Mouse (Mus musculus) neural tube, embryonic 15.5 days (tissue): ENCODE measurements at regions not wholly inside any gene's neighbourhood (a gene's known extent, or its start where the extent isn't known, plus 50 kb on each side); places are given as distances from the start of the nearest gene placed in this dataset.

Experiments
- ATAC-seq: fragments of 200-750 bp; cut with Nextera tagmentation; 2 replicates; pipeline ENCODE4 v1.8.0; 2017; ENCODE audit warnings: mild to moderate bottlenecking, moderate TSS enrichment, moderate library complexity; ENCODE audit not compliant: low FRiP score
- H3K27ac ChIP-seq: fragments of 300-500 bp; sonication (generic); replicated peaks from 2 replicates; pipeline ENCODE4 v1.5.1; 2015; ENCODE audit warnings: mild to moderate bottlenecking, inconsistent platforms
- H3K27me3 ChIP-seq: fragments of 300-500 bp; sonication (generic); replicated peaks from 2 replicates; pipeline ENCODE4 v1.6.1; 2015; ENCODE audit warnings: inconsistent platforms
- H3K36me3 ChIP-seq: fragments of 300-500 bp; sonication (generic); 2 replicates; pipeline ENCODE4 v1.6.1; 2015; ENCODE audit warnings: inconsistent platforms
- H3K4me1 ChIP-seq: fragments of 300-500 bp; sonication (generic); 2 replicates; pipeline ENCODE4 v1.6.1; 2015; ENCODE audit warnings: inconsistent platforms
- H3K4me2 ChIP-seq: fragments of 300-500 bp; sonication (generic); 2 replicates; pipeline ENCODE4 v1.6.1; 2015; ENCODE audit warnings: inconsistent platforms, mild to moderate bottlenecking, moderate library complexity
- H3K4me3 ChIP-seq: fragments of 300-500 bp; sonication (generic); replicated peaks from 2 replicates; pipeline ENCODE4 v1.5.1; 2015; ENCODE audit warnings: mild to moderate bottlenecking, inconsistent platforms
- H3K9ac ChIP-seq: fragments of 300-500 bp; sonication (generic); replicated peaks from 2 replicates; pipeline ENCODE4 v1.6.1; 2015; ENCODE audit warnings: mild to moderate bottlenecking, inconsistent platforms
- H3K9me3 ChIP-seq: fragments of 300-500 bp; sonication (generic); replicated peaks from 2 replicates; pipeline ENCODE4 v1.6.1; 2016; ENCODE audit warnings: inconsistent platforms
- WGBS: fragments of 180-500 bp; shearing (Covaris S2); methylation state at CpG from one replicate; pipeline ENCODE4 v1.1.7; 2015; ENCODE audit warnings: mixed read lengths; 5-methylcytosine and 5-hydroxymethylcytosine counted together

- 0 out of 2 replicates have a peak overlapping the region, but pooled peaks have one; percentile 33 for H3K27ac ChIP-seq
- no peaks in the 10 kb centered on the region for H3K9me3 ChIP-seq
- H3K4me3 ChIP-seq = no peak overlapping the region
- H3K27me3 ChIP-seq = 0 out of 2 replicates have a peak, but pooled peaks cover 9% of the 10 kb centered on the region
- no peak overlapping the region for H3K9ac ChIP-seq
- peaks cover 16% of the 10 kb centered on the region for H3K4me1 ChIP-seq
- no peaks in the 10 kb centered on the region for H3K36me3 ChIP-seq
- no peak overlapping the region for H3K4me2 ChIP-seq
- WGBS = 20% methylated on average over 8 of the region's 8 CpGs
- ATAC-seq = peak; percentile 95
These were observed 164.2 kb upstream of the Bdnf start for GRCm38 (mm10) chr2:109510070-109510979.

- no peaks in the 10 kb centered on the region for H3K9me3 ChIP-seq
- WGBS = 50% methylated on average over 4 of the region's 4 CpGs
- ATAC-seq = no peak
- no peak overlapping the region for H3K9ac ChIP-seq
- no peaks in the 10 kb centered on the region for H3K36me3 ChIP-seq
- H3K27ac ChIP-seq = 0 out of 2 replicates have a peak overlapping the region, but pooled peaks have one; percentile 33
- H3K4me1 ChIP-seq = peaks cover 16% of the 10 kb centered on the region
- no peak overlapping the region for H3K4me3 ChIP-seq
- H3K27me3 ChIP-seq = 0 out of 2 replicates have a peak, but pooled peaks cover 6% of the 10 kb centered on the region
- H3K4me2 ChIP-seq = no peak overlapping the region
These were observed 163.4 kb upstream of the Bdnf start for GRCm38 (mm10) chr2:109511142-109511541.

GRCm38 (mm10) chr2:109519261-109519660 lies 155.2 kb upstream of the Bdnf start:
- Histone ChIP-seq H3K27ac (no peak overlapping the region), H3K4me2 (no peak overlapping the region), H3K9me3 (no peaks in the 10 kb centered on the region), H3K4me3 (no peak overlapping the region), H3K36me3 (no peaks in the 10 kb centered on the region), H3K27me3 (no peaks in the 10 kb centered on the region), H3K9ac (no peak overlapping the region), H3K4me1 (no peaks in the 10 kb centered on the region)
- no peak for ATAC-seq
- whole genome bisulfite sequencing = 82% methylated on average over 4 of the region's 4 CpGs

- no peak overlapping the region for H3K9ac ChIP-seq
- no peak for ATAC-seq
- no peaks in the 10 kb centered on the region for H3K4me1 ChIP-seq
- no peaks in the 10 kb centered on the region for H3K27me3 ChIP-seq
- no peak overlapping the region for H3K27ac ChIP-seq
- H3K4me2 ChIP-seq = no peak overlapping the region
- WGBS = 64% methylated on average over 3 of the region's 3 CpGs
- H3K36me3 ChIP-seq = no peaks in the 10 kb centered on the region
- H3K9me3 ChIP-seq = no peaks in the 10 kb centered on the region
- H3K4me3 ChIP-seq = no peak overlapping the region
These were observed 154.0 kb upstream of the Bdnf start for GRCm38 (mm10) chr2:109520471-109520870.

GRCm38 (mm10) chr2:109539519-109539918 lies 135.0 kb upstream of the Bdnf start:
- Histone ChIP-seq H3K27me3 (no peaks in the 10 kb centered on the region), H3K4me1 (no peaks in the 10 kb centered on the region)

GRCm38 (mm10) chr2:109546486-109547115 lies 127.9 kb upstream of the Bdnf start:
- Histone ChIP-seq H3K4me1 (no peaks in the 10 kb centered on the region), H3K9ac (no peak overlapping the region), H3K4me2 (no peak overlapping the region), H3K36me3 (no peaks in the 10 kb centered on the region), H3K27me3 (no peaks in the 10 kb centered on the region), H3K9me3 (no peaks in the 10 kb centered on the region), H3K4me3 (no peak overlapping the region), H3K27ac (no peak overlapping the region)
- ATAC-seq = no peak
- WGBS = 80% methylated on average over 7 of the region's 7 CpGs

More at GRCm38 (mm10) chr2:109539519-109539918, 135.0 kb upstream of the Bdnf start:
- Histone ChIP-seq H3K4me3 (no peak overlapping the region), H3K36me3 (no peaks in the 10 kb centered on the region), H3K9ac (no peak overlapping the region), H3K4me2 (no peak overlapping the region), H3K27ac (no peak overlapping the region), H3K9me3 (no peaks in the 10 kb centered on the region)
- no peak for ATAC-seq
- WGBS = 80% methylated on average over 1 of the region's 1 CpGs

- Histone ChIP-seq H3K4me1 (no peaks in the 10 kb centered on the region), H3K36me3 (no peaks in the 10 kb centered on the region), H3K27ac (no peak overlapping the region), H3K4me3 (no peak overlapping the region), H3K9ac (no peak overlapping the region), H3K9me3 (no peaks in the 10 kb centered on the region), H3K27me3 (no peaks in the 10 kb centered on the region), H3K4me2 (no peak overlapping the region)
- 83% methylated on average over 6 of the region's 6 CpGs for WGBS
- no peak for ATAC-seq
These were observed 119.9 kb upstream of the Bdnf start for GRCm38 (mm10) chr2:109554644-109555043.

- 56% methylated on average over 9 of the region's 9 CpGs for WGBS
These were observed 115.1 kb upstream of the Bdnf start for GRCm38 (mm10) chr2:109559088-109560030.

GRCm38 (mm10) chr2:109562996-109563395 lies 111.5 kb upstream of the Bdnf start:
- Histone ChIP-seq H3K4me2 (no peak overlapping the region), H3K9ac (no peak overlapping the region), H3K4me1 (no peaks in the 10 kb centered on the region), H3K27ac (no peak overlapping the region), H3K9me3 (no peaks in the 10 kb centered on the region), H3K4me3 (no peak overlapping the region), H3K27me3 (no peaks in the 10 kb centered on the region), H3K36me3 (no peaks in the 10 kb centered on the region)
- ATAC-seq = no peak
- WGBS = 92% methylated on average over 3 of the region's 3 CpGs

More at GRCm38 (mm10) chr2:109559088-109560030, 115.1 kb upstream of the Bdnf start:
- Histone ChIP-seq H3K9ac (no peak overlapping the region), H3K36me3 (no peaks in the 10 kb centered on the region), H3K4me1 (no peaks in the 10 kb centered on the region), H3K9me3 (no peaks in the 10 kb centered on the region), H3K4me2 (no peak overlapping the region), H3K4me3 (no peak overlapping the region), H3K27ac (no peak overlapping the region), H3K27me3 (no peaks in the 10 kb centered on the region)
- ATAC-seq = no peak

GRCm38 (mm10) chr2:109576946-109577345 lies 97.6 kb upstream of the Bdnf start:
- no peak for ATAC-seq
- no peaks in the 10 kb centered on the region for H3K9me3 ChIP-seq

GRCm38 (mm10) chr2:109578870-109579310 lies 95.6 kb upstream of the Bdnf start:
- Histone ChIP-seq H3K36me3 (no peaks in the 10 kb centered on the region), H3K9ac (no peak overlapping the region), H3K4me1 (no peaks in the 10 kb centered on the region), H3K27ac (no peak overlapping the region), H3K4me3 (no peak overlapping the region), H3K27me3 (no peaks in the 10 kb centered on the region), H3K4me2 (no peak overlapping the region), H3K9me3 (no peaks in the 10 kb centered on the region)
- ATAC-seq = 0 out of 2 replicates have a peak, but pooled peaks have one; percentile 50
- WGBS = 3% methylated on average over 6 of the region's 6 CpGs

More at GRCm38 (mm10) chr2:109576946-109577345, 97.6 kb upstream of the Bdnf start:
- Histone ChIP-seq H3K4me3 (no peak overlapping the region), H3K36me3 (no peaks in the 10 kb centered on the region), H3K27ac (no peak overlapping the region), H3K27me3 (no peaks in the 10 kb centered on the region), H3K4me2 (no peak overlapping the region), H3K4me1 (no peaks in the 10 kb centered on the region), H3K9ac (no peak overlapping the region)
